Mouse (Mus musculus) liver, adult 2 months (tissue): Measurements from ENCODE around the gene Lcp2.

Experiments used
- CTCF ChIP-seq: fragments of 200-500 bp; IDR thresholded peaks from 2 replicates; pipeline ENCODE4 v1.5.1; 2011; ENCODE audit warnings: low read depth, low read length, control low read depth
- POLR2A ChIP-seq: fragments of 200-500 bp; IDR thresholded peaks from 2 replicates; pipeline ENCODE4 v1.6.1; 2011; ENCODE audit warnings: low read length, control low read depth; ENCODE audit not compliant: insufficient read depth; ENCODE audit errors: extremely low read depth

- TF ChIP-seq CTCF (no peak), POLR2A (no peak)
These were observed 65.2 kb downstream of the Lcp2 start for GRCm38 (mm10) chr11:34111940-34112339.
